Mouse (Mus musculus) effector memory CD4-positive, alpha-beta T cell, adult 7 months (primary cell): Measurements from ENCODE around the gene BC048562. TPM values are rescaled to one million over a fixed set of nuclear protein-coding genes. Genes with fewer than 3 reads are reported as not detected.

Source experiments
- polyA plus RNA-seq: library from polyadenylated mRNA; unstranded; fragments of 100-300 nt; shearing (Covaris generic); gene quantifications from one replicate; pipeline ENCODE4 v1.2.1, GENCODE M21; 2017

The BC048562 gene
- polyA plus RNA-seq: not detected

GRCm38 (mm10) chr9:108436182-108436581, at the start of gene BC048562:
Gene BC048562, plus strand, starts transcription at chr9:108436482.

GRCm38 (mm10) chr9:108392676-108393075, 43.6 kb upstream of the BC048562 start, which contains the start of gene 1700102P08Rik:
Gene 1700102P08Rik, plus strand, starts transcription at chr9:108392805.

GRCm38 (mm10) chr9:108428384-108428783, 7.9 kb upstream of the BC048562 start, which contains the start of gene Ccdc36:
Gene Ccdc36, minus strand, starts transcription at chr9:108428484.

DNA sequence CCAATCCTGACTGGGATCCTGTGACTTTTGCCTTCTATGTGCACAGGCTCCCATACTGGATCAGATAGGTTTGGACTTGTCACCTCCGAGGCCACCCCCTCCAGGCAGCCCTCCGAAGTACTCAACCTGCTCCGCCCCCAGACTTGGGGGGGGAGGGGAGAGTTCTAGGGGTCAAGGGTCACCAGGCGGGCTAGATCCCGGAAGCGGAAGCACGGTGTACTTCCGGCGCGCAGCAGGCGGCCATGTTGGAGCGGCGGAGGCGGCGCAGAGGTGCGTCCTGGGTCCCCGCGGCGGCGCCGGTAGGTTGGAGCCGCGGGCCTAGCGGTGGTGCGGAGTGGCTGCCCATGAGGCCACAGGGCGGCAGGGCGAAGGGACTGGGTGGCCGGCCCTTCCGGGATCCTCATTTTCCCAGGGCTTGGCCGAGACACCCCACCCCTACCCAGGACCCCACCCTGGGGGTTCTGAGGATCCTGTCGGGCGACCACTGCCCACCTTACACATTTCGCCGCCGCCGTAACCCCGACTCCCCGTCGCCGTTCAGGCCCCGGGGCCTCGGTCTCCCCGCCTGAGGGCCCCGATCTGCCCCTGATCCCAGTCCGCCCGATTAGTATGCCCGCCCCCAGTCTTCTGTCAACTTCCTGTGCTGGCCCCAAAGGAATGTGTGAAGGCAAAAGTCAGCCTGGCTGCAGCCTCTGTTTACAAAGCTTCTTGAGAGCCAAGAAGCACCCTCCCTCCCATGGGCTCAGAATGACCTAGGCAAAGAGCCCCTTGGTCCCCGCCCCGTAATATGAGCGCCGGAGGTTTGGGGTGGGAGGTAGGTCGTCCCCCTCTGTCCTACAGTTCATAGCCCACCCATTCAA, 24.3 kb downstream of the BC048562 start, which contains the start of gene Ccdc71:
Gene Ccdc71, plus strand, starts transcription at position 209 of the 860 bp plus-strand sequence.

DNA sequence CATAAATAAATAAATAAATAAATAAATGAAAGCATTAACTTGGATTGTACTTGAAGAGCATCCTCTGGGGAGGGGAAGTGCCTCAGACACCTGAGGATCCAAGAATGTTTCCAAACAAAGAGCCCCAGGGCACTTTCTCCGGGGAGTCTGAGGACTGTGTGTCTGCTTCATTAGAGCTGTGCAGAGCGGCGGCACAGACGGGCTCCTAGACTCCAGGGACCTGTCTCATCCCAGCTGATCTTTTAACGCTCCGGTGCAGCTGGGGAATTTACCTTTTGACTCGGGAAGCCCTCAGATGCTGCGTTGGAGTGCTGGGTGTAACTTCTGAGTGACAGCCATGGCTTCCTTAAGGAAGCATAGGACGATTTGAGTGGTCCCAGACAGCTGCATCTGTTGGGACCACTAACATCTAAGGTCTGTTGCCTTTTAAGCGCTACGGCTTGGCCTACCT, 24.9 kb downstream of the BC048562 start, which contains the start of gene Klhdc8b:
Gene Klhdc8b, minus strand, starts transcription at position 401 of the 451 bp plus-strand sequence.

DNA sequence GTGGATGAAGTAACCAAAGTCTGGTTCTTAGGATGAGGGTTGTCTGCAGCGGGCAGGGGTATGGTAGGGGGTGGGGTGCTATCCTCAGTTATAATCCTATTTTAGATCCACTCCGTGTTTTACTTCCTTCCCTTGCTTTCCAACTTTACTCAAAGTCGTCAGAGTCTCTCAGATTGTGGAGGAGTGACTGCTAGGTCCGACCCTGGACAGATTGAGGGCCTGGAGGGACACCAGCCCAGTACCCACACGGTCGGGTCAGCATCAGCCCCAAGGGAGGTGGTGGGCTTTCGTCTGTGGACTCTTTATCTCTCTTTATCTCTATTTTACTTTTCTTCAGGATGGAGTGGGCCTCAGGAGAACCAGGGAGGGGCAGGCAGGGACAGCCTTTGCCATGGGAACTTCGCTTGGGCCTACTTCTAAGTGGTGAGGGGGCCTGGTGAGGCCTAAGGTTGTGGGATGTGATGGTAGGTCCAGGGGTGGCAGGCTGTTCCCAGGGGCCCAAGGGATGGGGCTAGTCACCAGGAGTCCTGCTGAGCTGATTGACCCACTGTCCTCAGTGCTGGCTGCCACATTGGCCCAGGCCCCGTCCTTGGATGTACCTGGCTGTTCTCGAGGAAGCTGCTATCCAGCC, 43.6 kb downstream of the BC048562 start, which contains the start of gene Lamb2:
Gene Lamb2, plus strand, starts transcription at position 16 of the 631 bp plus-strand sequence.

DNA sequence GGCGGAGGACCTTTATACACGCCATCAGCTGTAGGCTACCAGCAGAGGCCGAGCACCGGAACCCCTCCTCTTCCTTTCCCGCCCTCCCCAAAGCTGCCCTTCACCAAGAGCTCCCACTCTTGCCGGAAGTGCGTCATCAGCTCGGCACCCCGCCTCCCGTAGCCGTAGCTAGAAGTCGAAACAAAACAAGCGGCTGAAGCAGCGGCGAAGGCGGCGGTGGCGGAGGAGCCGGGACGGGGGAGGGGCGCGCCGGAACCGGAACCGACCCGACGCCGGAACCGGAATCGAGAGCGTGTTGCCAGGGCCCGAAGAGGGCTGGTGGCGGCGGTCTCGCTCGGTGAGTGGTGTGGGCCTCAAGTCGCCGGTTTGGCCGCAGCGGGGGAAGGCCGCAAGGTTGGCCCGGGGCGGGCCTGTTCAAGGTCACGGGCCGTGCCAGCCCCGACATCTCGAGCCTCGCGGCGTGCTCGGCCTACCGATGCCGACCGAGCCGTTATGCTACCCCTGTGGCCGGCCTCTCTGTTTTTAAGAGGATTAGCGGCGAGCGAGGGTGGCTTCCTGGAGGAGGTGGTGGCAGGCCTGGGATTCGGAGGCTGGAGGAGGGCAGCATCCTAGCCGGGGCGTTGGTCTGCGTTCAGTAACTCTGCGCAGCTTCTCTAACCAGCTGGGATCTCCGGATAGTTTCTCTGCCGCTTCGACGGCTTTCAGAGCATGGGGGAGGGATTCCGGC, 54.4 kb downstream of the BC048562 start, which contains the start of gene Usp19:
Gene Usp19, plus strand, starts transcription at position 44 of the 727 bp plus-strand sequence.

Other genes starting within 250 kb of the BC048562 start
- gene Bsn, start 246.1 kb upstream of the BC048562 start, polyA plus RNA-seq: 0.28 TPM
- 7.6 TPM for gene Dag1, start 172.5 kb upstream of the BC048562 start, polyA plus RNA-seq
- 2.5 TPM for gene Nicn1, start 146.1 kb upstream of the BC048562 start, polyA plus RNA-seq
- not detected for gene Amt, start 139.6 kb upstream of the BC048562 start, polyA plus RNA-seq
- gene Rhoa, start 130.4 kb upstream of the BC048562 start, polyA plus RNA-seq: 404 TPM
- 4.3 TPM for gene Tcta, start 130.3 kb upstream of the BC048562 start, polyA plus RNA-seq
- 221 TPM for gene Gpx1, start 97.6 kb upstream of the BC048562 start, polyA plus RNA-seq
- 90.5 TPM for gene Usp4, start 88.6 kb upstream of the BC048562 start, polyA plus RNA-seq
- 1.0 TPM for gene 1700102P08Rik, start 43.7 kb upstream of the BC048562 start, polyA plus RNA-seq
- gene Ccdc36, start 8.0 kb upstream of the BC048562 start, polyA plus RNA-seq: 0.43 TPM
- gene Ccdc71, start 24.0 kb downstream of the BC048562 start, polyA plus RNA-seq: 27.8 TPM
- gene Klhdc8b, start 25.1 kb downstream of the BC048562 start, polyA plus RNA-seq: 9.5 TPM
- gene Lamb2, start 43.3 kb downstream of the BC048562 start, polyA plus RNA-seq: 0.46 TPM
- gene Usp19, start 54.1 kb downstream of the BC048562 start, polyA plus RNA-seq: 150 TPM
- 68.2 TPM for gene Qars, start 71.2 kb downstream of the BC048562 start, polyA plus RNA-seq
- gene Qrich1, start 80.3 kb downstream of the BC048562 start, polyA plus RNA-seq: 165 TPM
- gene Impdh2, start 123.8 kb downstream of the BC048562 start, polyA plus RNA-seq: 115 TPM
- gene Ndufaf3, start 131.0 kb downstream of the BC048562 start, polyA plus RNA-seq: 27.1 TPM
- 62.4 TPM for gene Dalrd3, start 133.4 kb downstream of the BC048562 start, polyA plus RNA-seq
- 25.4 TPM for gene Wdr6, start 142.3 kb downstream of the BC048562 start, polyA plus RNA-seq
- 8.5 TPM for gene P4htm, start 161.2 kb downstream of the BC048562 start, polyA plus RNA-seq
- gene Arih2, start 212.9 kb downstream of the BC048562 start, polyA plus RNA-seq: 202 TPM
- 19.9 TPM for gene Slc25a20, start 225.6 kb downstream of the BC048562 start, polyA plus RNA-seq